Mouse (Mus musculus) inflammation-experienced regulatory T-cells, adult 6 months (primary cell): ENCODE data around the gene Prr12. TPM values are rescaled to one million over a fixed set of nuclear protein-coding genes. Genes with fewer than 3 reads are reported as not detected.
A peak's percentile ranks its signal among the peaks of the same experiment; 100 is the strongest.
"Not testable (repeated sequence)": the region's sequence is repeated elsewhere in the genome, so short reads cannot be mapped to it uniquely, and the experiment has no call there.

Source experiments
- ATAC-seq: one replicate; pipeline ENCODE4 v1.8.0; 2017
- polyA plus RNA-seq, 3 experiments: library from polyadenylated mRNA; unstranded; fragments of 100-300 nt; shearing (Covaris generic); gene quantifications; one replicate each; pipeline ENCODE4 v1.2.1; 2017

The Prr12 gene
- polyA plus RNA-seq, 3 experiments from 2014 or later, result 5.0 to 12.9 (median 9.8) TPM

DNA sequence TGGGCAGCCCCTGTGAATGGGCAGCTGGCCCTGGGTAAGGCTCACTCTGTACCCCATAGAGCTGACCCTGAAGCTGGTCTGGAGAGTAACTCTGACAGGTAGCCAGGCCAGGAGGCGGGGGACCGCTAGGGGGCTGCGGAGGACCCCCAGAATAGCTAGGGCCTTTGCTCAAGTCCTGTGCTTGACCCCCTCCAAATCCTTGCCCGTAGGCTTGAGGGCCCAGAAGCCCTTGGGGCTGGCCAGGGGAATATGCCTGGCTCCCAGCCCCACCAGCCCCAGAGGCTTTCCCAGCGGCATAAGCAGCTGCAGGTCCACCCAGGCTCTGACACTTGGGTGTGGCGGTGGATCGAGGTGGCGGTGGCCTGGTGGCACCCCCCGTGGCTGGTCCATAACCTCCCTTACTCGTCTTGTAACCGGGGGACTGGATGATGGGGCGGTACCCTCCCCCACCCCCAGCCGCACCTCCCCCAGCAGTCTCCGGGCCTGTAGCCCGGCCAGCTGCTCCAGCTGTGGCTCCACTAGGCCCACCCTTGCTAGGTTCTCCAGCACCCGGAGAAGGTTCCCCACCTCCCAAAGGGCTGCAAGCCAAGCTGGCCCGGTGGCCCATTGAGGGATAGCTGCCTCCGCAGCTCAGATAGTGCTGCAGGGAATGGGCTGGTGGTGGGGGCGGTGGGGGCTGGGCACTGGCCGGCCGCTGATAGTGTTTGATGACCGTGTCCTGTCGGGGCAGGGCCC lies 3.6 kb downstream of the Prr12 start:
- no peak for ATAC-seq

GRCm38 (mm10) chr7:45048001-45048890 lies 4.4 kb downstream of the Prr12 start:
- no peak for ATAC-seq

GRCm38 (mm10) chr7:45047491-45047890 lies 5.2 kb downstream of the Prr12 start:
- no peak for ATAC-seq

DNA sequence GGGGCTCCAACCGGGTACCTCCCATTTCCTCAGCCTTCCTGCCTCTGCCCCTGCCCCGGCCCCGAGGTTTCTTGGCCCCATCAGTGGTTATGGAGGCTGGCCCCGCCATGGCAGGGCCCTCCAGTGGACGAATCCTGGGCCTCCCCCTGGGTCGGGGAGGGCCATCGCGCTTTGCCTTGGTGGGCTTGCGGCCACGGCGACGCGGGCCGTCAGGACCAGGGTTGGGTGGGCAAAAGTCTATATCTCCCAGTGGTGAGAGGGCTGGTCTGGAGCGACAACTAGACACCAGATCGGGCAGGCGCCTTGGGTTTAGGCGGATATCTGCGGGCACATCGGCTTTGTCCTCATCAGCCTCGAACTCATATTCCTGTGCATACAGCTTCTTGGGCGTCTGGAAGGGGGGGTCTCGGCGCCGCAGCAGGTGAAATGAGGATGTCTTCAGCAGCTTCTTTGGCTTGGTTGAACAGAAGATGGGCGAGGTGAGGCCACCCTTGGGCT lies 5.8 kb downstream of the Prr12 start:
- ATAC-seq, result no peak

DNA sequence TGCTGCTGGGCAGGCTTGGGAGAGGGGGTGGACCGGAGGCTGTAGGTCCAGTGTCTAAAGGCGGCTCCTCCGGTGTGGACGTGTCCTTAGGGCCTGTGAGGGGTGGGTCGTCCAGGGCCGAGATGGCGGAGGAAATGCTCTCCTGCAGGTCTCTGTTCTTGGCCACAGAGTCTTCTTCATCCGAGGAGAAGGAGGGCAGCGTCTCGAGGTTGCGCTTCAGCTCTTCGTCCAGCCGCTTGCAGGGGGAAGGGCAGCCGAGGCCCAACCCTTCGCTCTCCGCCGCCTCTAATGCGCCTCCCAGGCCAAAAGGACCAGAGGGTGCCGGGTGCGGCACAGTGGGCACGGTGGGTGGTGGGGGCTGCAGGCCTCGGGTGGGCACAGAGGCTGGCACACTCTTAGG lies 6.9 kb downstream of the Prr12 start:
- ATAC-seq, result no peak

GRCm38 (mm10) chr7:45043307-45043706 lies 9.4 kb downstream of the Prr12 start:
- ATAC-seq, result no peak

GRCm38 (mm10) chr7:45040851-45041250 lies 11.8 kb downstream of the Prr12 start:
- ATAC-seq, result no peak

- no peak for ATAC-seq
Measured at GRCm38 (mm10) chr7:45038411-45038810, 14.3 kb downstream of the Prr12 start.

DNA sequence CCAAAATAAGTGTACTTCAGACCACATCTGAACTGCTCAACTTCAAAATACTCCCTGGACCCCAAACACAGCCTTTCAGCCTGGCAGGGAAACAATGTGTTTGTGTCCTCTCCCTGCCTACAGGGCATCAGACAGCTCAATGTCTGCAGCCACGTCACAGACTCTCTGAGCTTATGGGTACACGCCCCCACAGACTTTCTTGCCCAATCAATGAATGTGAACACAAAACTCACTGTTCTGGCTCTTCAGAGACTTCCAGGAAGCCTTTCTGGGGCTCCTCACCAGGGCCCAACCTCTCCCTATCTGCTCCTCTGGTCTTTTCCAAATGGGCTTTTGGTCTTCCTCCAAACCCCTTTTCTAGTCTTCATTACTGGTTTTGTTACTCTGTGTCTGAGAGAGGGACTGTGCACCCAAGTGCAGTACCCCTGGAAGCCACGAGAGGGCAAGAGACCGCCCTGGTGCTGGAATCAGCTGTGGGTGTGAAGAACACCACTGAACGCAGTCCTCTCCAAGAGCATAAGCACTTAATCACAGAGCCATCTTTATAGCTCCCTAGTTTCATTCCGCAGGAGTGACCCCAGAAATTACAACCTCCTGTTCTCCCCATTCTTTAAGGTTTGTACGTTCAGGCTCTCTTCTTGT lies 14.8 kb downstream of the Prr12 start:
- peak; percentile 72 for ATAC-seq

GRCm38 (mm10) chr7:45036702-45037101 lies 16.0 kb downstream of the Prr12 start:
- ATAC-seq, result no peak

DNA sequence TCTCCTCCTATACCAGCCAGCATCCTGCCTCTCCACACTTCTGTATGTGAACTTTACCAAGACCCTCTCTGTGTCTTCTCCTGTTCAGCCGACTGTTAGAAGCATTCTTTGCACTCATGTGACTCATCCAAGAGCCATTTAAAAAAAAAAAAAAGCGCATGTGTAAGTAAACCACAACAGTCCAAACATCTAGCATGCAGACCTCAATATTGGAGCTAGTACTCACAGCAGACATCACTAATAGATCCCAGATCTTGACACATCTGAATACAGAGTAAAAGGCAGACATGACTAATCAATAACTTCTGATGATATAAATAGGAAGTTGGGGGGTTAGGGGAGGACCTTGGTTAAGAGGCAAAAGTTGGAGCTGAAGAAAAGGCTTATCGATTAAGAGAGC lies 17.1 kb downstream of the Prr12 start:
- no peak for ATAC-seq

DNA sequence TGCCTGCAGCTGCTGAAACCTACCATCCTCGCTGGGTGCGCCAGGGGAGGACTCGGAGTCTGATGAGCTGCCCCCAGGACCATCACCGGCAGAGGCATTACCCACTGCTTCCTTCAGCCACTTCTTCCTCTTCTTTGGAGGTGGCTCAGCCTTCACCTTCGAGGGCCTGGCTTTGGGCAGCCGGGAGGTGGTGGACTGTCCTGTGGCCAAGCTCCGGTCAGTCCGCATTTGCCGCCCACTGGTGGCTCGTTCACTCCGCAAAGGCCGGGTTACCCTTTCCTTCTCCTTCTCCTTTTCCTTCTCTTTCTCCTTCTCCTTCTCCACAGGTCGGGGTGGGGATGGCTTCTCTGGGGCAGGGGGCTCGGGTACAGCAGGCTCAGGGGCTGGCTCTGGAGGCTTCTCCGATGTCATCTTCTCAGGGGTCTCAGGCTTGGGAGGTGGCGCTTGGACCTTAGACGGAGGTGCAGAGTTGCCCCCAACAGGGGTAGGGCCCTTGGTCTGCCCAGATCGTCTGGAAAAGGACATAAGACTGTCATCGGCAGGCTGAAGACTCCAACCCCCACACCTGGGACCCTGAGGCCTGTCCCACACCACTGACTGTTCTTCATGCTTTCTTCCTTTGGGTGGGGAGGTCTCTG lies 18.8 kb downstream of the Prr12 start:
- ATAC-seq, result no peak

DNA sequence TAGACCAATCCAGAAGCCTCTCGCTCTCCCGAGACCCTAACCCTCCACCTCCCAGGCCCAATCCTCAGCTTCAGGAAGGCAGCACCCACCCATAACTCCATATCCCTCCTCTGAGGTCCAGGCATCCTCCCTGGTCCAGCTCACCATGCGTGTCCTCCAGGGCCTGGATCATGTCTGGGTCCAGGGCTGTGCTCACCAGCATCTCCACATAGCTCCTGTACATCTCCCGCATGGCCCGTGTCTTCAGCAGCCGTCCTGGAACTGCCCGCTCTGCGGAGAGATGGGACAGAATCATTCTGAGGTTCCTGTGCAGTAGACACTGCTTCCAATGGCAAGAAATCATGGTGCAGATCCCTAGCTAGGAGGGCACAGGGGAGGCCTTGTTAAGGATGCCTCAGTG lies 21.8 kb downstream of the Prr12 start:
- ATAC-seq, result no peak

GRCm38 (mm10) chr7:45029995-45030394 lies 22.7 kb downstream of the Prr12 start:
- no peak for ATAC-seq

GRCm38 (mm10) chr7:45028351-45028750 lies 24.3 kb downstream of the Prr12 start:
- ATAC-seq, result no peak

DNA sequence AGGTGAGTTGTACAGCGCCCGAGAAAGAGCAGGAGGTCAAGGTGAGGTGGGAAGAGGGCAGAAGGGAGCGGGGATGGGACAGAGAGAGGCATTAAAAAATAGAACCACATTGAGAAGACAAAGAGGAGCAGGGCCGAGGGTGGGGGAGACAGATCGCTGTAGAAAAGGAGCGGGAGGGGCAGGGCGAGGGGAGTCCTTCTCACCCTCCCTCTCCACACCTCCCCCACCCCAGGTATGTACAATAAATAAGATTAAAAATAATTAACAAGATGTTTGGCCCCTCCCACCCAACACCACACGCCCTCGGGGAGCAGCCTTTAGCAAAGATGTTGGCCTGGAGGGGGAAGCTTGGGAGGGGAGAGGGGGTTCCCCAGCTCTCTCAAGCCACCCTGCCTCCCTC lies 24.9 kb downstream of the Prr12 start:
- ATAC-seq, result no peak

DNA sequence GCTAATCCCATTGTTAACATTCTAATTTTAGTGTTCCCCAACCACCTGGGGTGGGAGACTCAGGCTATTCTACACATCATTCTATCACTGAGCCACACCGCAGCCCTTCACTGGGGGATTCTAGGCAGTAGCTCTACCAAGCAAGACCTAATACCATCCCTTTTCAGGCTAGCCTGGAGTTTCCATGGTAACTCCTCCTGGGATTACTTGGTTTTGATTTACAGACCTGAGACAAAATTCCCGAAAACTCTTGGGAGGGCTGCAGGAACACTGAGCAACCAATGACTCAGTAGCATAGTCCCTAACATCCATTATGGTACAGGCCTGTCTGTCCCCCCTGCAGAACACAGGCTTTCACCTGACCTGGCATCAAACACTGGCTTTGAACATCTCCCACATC lies 26.4 kb downstream of the Prr12 start:
- no peak for ATAC-seq

- ATAC-seq, result no peak
Measured at GRCm38 (mm10) chr7:45025601-45026220, 27.0 kb downstream of the Prr12 start.

- no peak for ATAC-seq
Measured at GRCm38 (mm10) chr7:45024281-45025248, 28.1 kb downstream of the Prr12 start.

GRCm38 (mm10) chr7:45023711-45024110 lies 29.0 kb downstream of the Prr12 start:
- not testable (repeated sequence) for ATAC-seq

- no peak for ATAC-seq
Measured at GRCm38 (mm10) chr7:45020225-45020624, 32.5 kb downstream of the Prr12 start.
